Mouse (Mus musculus): ENCODE data around the gene Fndc8. TPM values are rescaled to one million over a fixed set of nuclear protein-coding genes. Genes with fewer than 3 reads are reported as not detected.

The Fndc8 gene
- total RNA-seq, 2 experiments from 2014 or later, result not detected

DNA sequence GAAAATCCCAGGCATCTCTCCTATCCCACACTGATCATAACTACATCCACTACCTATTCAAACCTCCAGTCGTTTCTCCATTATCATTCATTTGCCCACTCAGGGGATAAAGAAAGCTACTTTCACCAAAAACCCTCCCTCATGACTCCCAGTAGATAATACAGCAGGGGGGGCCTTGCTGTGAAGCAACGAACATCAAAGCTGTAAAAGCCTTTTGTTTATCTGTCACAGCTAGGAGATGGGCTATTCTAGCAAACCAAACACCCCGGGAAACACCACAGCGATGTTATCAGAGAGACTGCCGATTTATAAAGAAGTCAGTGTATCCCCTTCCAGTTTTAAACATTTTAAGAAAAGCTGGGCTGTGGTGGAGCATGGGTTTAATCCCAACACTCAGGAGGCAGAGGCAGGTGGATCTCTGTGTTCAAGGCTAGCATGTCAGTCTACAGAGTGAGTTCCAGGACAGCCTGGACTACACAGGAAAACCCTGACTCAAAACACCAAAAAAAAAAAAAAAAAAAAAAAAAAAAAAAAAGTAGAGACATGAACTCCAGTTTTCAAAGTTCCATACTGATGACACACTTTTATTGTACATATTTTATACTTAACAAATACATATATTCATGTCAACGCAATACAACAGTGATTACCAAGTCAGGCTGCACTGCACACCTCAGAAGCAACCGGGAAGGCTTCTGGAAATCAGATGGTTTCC lies 24.9 kb upstream of the Fndc8 start:
- ATAC-seq (replicated peaks; ENCODE audit: low FRiP score, poor library complexity, severe bottlenecking), result no peak

DNA sequence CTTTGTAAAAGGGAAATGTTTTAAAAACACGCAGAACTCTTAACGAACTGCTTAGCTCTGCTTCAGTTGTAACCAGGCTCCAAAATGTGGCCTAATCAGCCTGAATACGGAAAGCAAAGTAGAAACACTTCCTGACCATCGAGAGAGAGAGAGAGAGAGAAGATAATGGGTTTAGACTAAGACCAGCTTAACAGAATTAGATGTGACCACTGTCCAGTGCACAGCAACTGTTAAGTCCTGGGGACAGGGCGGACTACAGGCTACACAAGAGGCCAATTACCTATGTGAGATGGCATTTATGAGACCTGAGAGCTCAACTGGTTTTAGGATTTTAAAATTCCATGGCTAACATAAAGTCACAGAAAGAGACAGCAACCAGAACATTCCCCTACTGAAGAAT lies 24.0 kb upstream of the Fndc8 start:
- no peak for ATAC-seq (replicated peaks; ENCODE audit: low FRiP score, poor library complexity, severe bottlenecking)

DNA sequence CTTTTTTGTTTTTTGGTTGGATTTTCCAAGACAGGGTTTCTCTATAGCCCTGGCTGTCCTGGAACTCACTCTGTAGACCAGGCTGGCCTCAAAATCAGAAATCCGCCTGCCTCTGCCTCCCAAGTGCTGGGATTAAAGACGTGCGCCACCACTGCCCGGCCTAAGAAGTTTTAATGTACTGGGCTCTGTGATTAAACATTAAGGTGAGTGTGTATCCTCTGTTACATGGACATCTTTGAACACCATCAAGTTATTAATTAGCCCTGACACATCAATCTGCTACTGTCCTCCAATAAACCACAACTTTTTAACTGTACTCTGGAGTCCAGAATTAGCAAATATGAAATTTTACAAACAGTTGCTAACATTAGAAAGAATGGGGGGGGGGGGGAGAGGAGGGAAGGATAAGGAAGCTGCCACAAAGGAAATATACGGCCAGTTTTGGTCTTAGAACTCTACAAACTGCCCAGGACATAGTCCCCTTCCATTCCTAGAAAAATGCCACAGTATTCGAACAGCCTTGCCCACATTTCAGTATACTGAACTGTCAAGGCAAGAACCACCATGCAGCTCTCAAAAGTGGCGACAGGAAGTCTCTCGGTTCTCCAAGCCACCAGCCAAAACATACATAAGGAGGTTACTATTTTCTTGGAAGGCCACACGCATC lies 22.3 kb upstream of the Fndc8 start:
- no peak; the same call in 1 of the 2 replicates for ATAC-seq (replicated peaks; ENCODE audit: low FRiP score, poor library complexity, severe bottlenecking)

DNA sequence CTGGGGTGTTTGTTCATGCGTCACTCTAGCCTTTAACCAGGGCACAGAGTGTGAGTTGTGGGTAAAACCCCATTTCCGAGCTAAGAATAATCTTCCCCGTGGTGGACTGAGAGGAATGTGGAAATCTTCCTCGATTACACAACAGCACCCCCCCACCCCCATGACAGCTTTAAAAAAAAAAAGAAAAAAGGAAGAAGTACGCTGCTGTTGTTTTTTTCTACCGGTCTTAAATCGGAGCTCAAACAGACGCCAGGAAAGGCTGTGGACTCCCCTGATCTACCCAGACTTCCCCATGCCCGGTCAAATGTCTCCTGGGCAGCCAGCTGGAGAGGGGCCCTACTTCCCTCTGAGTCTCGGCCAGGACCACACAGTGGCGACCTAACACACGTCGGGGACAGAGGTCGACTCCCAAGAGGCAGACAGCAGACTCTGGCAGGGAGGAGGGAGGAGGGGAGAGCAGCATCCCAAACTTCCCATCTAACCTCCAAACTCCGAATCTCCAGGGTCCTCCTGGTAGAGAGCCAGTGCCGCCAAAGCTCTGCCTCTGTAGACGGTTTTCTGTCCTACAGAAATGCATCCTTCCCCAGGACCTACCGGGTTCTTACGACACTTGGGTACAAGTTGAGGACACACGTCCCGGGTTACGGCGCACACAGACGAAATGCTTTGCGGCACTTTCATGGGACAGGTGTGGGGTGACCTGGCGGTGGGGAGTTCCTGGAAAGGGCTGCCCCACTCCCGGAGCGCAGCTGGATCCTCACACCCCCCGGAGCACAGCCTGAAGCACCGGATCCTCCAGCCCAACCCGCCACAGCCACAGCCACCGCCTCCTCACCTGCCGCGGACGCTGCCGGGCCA lies 21.5 kb upstream of the Fndc8 start:
- ATAC-seq (replicated peaks; ENCODE audit: low FRiP score, poor library complexity, severe bottlenecking), result peak; percentile 68

DNA sequence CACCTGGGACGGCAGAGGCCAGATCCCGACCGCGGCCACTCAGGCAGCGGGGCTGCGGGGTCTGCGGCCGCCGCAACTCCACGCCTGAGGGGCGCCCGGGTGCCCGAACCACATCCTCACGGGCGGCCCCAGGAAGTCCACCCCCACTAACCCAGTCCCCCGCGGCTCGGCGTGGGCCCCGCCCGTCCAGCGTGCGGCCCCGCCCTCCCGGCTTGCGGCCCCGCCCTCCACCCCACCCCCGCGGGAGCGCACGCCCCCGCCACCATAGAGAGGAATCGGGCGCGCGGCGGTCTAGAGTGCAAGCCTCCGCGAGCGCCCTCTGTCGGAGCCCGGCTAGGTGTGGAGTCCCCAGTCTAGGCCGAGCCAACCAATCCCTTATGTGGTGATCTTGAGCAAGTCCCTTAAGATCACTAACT lies 20.9 kb upstream of the Fndc8 start, which contains the start of gene Rffl:
Gene Rffl (minus strand): TSS at position 180 of the 416 bp plus-strand sequence.
- ATAC-seq (replicated peaks; ENCODE audit: low FRiP score, poor library complexity, severe bottlenecking), result peak; percentile 79

DNA sequence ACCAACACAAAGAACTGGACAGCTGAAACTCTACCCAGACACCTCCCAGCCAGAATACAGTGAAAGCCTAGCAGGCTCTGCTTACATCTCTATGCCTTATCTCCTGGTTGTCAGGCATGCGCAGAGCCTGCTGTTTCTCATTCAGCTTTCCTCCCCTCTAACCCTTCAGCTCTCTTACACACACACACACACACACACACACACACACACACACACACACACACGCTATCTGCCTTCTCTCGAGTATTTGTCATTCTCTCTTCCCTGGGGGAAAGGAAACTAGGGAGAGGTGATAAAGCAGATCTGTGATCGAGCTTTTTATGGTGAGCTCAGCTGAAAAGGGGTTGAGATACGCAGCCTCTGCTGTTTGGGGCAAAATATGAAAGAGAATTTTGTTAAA lies 17.0 kb upstream of the Fndc8 start:
- peak; percentile 30; the same call in 1 of the 2 replicates for ATAC-seq (replicated peaks; ENCODE audit: low FRiP score, poor library complexity, severe bottlenecking)

DNA sequence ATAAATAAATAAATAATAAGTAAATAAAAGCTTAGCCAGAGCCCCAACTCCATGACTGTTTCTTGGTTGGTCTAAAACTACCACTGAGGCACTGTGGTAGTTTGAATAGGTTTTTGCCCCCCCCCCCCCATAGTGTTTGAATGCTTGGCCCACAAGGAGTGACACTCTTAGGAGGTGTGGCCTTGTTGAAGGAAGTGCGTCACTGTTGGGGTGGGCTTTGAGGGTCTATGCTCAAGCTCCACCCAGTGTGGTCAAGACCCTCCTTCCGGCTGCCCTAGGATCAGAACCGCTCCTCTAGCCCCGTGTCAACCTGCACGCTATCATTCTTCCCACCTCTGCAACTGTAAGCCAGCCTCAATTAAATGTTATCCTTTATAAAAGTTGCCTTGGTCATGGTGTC lies 16.3 kb upstream of the Fndc8 start:
- no peak for ATAC-seq (replicated peaks; ENCODE audit: low FRiP score, poor library complexity, severe bottlenecking)

DNA sequence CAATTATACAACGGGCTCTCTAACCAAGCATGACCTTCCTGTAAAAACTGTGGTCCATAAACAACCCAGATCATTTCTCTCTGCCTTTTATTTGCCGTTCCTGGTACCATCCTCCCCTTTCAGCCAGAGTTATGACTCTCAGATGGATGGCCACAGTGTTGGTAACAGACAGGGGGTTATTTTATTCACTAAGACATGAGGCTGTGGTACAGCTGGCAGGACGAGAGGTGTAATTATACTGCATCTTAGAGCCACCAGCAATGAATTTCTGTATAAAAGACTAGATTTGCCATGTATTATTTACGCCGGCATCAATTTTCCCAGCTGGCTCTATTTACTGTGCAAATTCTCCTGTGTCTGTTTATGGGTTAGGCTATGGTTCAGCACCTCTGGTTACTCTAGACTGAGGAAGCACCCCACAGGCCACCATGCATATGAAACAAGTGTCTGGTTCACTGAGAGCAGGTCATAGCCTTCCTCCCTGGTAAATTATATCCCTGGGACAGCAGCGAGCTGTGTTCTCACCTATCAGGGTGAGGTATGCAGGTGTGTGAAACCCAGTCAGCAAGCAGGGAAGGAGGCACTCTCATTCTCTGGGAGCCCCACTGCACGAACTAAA lies 14.1 kb upstream of the Fndc8 start:
- ATAC-seq (replicated peaks; ENCODE audit: low FRiP score, poor library complexity, severe bottlenecking), result no peak

DNA sequence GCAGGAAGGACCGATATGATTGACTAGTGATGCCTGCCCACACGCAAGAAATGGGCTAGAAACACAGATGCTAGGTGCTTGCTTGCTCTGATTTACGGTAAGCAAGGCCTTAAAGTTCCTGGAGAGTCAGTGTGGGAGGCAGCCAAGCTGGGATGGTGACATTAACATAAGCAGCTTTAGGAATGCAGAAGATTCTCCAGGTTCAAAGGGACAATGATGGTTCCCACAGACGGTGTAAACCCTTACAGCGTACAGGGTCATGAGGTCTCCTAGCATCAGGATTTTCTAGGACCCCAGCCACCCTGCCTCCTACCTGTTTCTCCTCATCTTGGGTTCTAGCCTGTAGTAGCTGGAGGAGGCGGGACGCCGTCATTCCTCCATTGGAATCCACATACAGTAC lies 8.7 kb upstream of the Fndc8 start:
- no peak for ATAC-seq (replicated peaks; ENCODE audit: low FRiP score, poor library complexity, severe bottlenecking)

DNA sequence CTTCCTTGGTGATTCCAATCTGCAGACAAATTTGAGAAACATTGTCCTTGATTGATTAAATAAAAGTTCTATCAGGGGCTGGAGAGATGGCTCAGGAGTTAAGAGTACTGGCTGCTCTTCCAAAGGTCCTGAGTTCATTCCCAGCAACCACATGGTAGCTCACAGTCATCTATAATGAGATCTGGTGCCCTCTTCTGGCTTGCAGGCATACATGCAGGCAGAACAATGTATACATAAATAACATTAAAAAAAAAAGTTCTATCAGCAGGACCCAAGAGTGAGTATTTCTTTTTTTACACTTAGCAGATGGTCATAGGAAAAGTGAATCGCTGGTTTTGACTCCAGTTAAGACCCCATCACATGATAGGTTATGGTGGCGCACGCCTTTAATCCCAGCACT lies 5.4 kb upstream of the Fndc8 start:
- no peak for ATAC-seq (replicated peaks; ENCODE audit: low FRiP score, poor library complexity, severe bottlenecking)

DNA sequence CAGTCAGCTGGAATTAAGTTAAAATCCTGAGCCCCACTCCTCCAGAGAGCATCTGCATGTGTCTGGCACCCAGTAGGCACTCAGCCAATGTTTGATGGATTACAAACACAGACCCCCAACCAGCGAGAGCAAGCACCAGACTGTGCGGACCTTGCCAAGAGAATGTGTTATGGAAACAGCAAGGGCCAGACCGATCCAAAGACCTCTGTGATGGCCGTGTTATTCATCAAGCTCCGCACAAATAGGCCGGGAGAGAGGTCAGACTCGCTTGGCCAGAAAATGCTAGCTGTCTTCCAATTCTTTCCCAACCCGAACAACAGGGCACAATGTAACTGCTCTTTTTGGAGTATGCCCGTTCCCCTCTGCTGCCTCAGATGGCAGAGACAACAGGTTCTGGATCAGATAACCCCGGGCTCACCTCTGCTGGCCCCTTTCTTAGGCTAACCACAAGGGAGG lies 3.4 kb upstream of the Fndc8 start:
- no peak for ATAC-seq (replicated peaks; ENCODE audit: low FRiP score, poor library complexity, severe bottlenecking)

DNA sequence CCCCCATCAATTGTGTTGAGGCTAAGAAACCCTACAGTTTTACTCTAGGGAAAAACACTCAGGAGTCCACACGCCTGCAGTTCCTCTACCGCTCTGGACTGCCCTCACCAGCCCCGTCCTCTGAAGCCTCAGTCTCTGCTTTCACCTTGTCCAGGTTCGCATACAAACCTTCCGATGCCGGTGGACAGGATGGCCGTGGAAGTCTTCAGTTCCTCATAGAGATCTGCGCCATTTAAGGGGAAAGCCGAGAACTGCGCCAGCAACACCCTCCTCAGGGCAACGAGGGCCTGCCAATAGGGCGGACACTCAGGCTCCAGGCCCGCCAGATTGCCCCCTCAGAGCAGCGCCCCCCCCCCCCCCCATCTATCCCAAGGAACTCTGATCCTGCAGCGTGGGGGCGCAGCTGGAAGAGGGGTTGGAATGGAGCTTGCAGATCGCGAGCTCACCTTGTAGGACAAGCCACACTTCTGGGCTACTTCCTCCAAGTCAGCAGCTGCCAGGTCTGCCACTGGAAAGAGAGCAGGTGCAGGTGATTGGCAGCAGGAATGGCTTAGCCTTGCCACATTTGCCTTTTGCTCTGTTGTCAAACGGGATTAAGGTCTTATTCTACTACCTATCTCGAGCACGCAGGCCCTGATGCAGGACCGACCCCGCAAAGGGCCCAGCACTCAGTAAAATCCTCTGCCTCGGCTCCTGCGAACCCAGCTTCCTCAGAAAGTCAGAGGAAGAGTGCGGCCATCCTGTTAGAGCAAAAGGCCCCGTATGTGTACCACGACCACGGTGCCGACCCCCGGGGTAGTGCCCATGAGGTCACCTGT lies 2.2 kb upstream of the Fndc8 start:
- ATAC-seq (replicated peaks; ENCODE audit: low FRiP score, poor library complexity, severe bottlenecking), result no peak; the same call in 1 of the 2 replicates

DNA sequence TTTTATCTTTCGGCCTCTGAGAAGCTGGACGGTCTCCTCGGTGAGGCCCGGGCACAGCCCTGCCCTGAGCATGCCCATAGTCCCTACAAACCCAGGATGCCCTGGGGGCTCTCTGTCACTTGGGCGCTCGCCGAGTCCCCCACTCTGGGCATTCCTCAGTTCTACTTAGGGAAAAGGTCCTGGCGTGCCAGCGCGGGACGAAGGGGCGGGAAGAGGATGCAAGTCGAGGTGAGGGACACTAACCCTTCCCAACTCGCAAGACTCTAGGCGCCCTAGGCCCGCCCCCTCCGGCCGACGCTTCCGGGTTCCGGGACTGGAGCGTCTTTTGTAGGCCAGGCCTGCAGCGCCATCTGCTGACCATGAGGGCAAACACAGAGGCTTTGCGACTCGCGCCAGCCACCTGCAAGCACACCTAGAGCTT lies 1.6 kb upstream of the Fndc8 start, which contains the start of gene Rad51d:
Gene Rad51d (minus strand): TSS at position 273 of the 421 bp plus-strand sequence.
- peak; percentile 97 for ATAC-seq (replicated peaks; ENCODE audit: low FRiP score, poor library complexity, severe bottlenecking)

DNA sequence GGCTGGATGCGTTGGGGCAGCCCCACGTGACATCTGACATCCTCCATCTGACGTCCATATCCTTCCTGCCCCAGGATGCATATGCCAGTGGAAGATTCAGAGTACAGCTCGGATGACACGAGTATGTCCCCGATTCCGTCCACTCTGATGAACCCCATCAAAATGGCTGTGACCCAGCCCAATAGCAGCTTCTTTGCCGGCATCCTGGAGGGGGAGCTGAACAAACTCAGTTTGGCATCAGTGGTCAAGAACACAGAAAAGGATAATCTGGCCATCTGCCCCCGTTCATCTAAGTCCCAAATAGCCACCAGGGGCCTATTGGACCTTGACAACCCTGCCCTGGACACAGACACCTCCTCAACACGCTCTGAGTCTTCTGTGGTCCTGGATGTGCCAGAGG lies 5.6 kb downstream of the Fndc8 start:
- no peak for ATAC-seq (replicated peaks; ENCODE audit: low FRiP score, poor library complexity, severe bottlenecking)

DNA sequence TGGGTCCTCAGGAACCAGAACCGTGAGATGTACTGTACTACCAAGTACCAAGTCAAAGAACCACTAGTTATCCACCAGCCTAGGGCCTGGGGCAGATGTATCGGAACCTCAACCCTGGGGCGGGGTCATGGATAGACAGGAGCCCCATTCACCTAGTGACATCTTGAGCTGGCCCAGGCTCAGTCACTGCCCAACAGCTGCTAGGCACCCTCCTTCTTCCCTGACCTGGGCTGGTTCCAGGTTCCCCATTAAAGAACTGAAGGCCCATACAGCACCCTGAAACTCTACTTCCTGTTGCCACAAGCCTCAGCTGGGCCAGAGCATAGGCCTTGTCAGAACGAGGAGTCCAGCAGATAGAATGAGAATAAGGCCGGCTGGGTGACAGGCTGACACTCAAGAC lies 7.8 kb downstream of the Fndc8 start:
- ATAC-seq (replicated peaks; ENCODE audit: low FRiP score, poor library complexity, severe bottlenecking), result no peak

DNA sequence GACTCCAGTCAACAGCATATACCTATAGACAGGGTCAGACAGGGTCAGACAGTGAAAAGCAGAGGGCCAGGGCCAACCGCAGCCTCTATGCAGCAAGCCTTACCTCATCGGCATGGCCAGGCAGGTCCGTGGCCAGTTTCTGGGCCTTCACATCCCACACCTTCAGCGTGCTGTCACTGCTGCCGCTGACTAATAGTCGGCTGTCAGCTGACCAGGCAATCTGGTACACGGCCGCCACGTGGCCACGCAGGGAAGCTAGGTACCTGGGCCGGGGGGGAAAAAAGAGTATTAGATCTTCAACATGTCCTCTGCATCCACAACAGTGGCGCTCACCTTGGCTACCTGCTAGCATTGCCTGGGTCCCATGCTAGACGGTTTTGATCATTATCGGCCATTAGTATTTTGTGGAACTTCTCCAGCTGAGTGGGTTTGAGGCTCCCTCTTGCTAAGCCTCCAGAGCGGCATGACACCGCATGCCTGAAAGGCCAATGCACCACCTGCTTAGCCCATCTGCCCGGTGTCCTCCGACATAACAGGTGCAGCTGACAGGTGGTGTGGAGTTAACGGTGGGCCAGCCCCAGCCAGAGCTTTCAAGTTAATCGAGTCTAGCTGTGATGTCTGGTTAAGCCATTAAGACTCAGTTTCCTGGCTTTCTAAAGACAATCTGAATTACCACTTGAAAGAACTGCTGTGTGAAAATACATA lies 9.8 kb downstream of the Fndc8 start:
- ATAC-seq (replicated peaks; ENCODE audit: low FRiP score, poor library complexity, severe bottlenecking), result no peak

DNA sequence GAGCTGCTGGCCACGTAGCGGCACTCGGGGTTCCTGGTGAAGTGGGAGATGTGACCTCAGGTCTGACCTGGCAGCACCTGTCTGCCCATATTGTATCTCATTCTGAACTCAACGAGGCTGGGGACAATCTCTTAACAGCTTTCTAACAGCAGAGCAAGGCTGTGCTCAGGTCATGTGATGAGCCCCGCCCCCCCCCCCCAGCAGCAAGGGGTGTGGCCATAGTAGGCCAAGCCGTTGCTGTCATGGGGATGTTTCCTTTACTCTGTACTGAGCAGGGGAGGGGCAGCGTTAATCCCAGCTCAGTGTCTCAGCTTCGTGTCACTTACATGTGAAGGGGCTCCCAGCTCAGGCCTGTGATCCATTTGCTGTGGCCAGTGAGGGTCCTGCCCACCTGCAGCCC lies 13.0 kb downstream of the Fndc8 start:
- ATAC-seq (replicated peaks; ENCODE audit: low FRiP score, poor library complexity, severe bottlenecking), result no peak

DNA sequence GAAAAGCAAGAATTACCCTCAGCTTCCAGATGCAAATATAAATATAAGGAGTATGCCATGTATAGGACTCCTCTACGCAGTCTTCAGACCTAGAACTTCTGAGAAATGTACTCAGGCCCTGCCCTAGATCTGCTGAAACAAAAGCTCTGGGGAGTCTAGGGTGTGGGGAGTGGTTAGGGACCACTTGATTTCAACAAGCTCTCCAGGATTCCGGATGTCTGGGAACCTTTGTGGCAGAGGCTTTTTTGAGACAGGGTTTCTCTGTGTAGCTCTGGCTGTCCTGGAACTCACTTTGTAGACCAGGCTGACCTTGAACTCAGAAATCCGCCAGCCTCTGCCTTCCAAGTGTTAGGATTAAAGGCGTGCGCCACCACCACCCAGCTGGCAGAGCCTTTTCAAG lies 13.9 kb downstream of the Fndc8 start:
- ATAC-seq (replicated peaks; ENCODE audit: low FRiP score, poor library complexity, severe bottlenecking), result no peak

All from erythroblast, adult 5-6 weeks (primary cell).